Mouse (Mus musculus): ENCODE results near the gene Gm7694.

- TF ChIP-seq CTCF (IDR thresholded peaks at IDR 0.05; ENCODE audit: low read depth) = no peak
- TF ChIP-seq EP300 (IDR thresholded peaks at IDR 0.05; ENCODE audit: low read depth) = no peak
These were observed 23.6 kb downstream of the Gm7694 start for GRCm38 (mm10) chr1:170282415-170283129.

All from liver, embryonic 14.5 days (tissue).